In the genomic region with DNA sequence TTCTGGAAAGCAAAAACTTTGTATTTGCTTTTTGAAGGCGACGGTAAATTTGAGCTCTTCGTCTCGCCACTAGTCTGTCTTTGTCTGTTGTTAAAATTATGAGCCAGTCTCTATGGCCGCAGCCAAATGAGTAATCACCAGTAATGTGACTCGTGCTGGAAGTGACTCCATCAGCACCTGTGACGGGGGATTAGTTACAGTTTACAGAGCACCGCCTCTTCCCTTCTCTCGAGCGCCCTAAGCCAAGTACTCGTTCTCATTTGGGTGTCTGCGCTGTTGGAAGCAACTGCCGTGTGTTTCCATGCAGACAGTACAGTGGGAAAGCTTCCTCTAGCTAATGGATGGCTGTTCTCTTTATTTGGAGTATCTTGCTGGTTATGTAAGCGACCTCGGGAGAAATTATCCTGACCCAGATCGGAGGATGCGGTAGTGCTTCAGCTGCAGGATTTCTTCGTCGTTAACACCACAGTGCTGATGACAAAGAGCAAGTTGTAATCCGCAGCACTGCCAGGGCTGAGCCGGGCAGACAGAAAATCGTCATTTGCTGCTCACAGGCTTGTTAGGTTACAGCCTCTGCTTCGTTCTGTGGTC, we compare ENCODE assay signal across 1 mouse cellular context.
TF ChIP-seq lines count a peak whose summit lies in the region.

No protein-coding gene starts in this region.

TF ChIP-seq in CH12.LX, 34 proteins besides CTCF, POLR2A, EP300 and RAD21 (continued from another document):
- TF ChIP-seq TBP (conservative IDR thresholded peaks at IDR 0.05; ENCODE audit: low read depth, low read length) (peak; percentile 90), ZNF384 (IDR thresholded peaks at IDR 0.05; ENCODE audit: low read depth, low read length) (peak; percentile 5; the same call in 1 of the 2 replicates), SMC3 (IDR thresholded peaks at IDR 0.05; ENCODE audit: low read depth, low read length) (0 out of 2 replicates have a peak, but pooled peaks have one; percentile 5), MEF2A (IDR thresholded peaks at IDR 0.05; ENCODE audit: borderline replicate concordance, low read depth, low read length) (no peak; the same call in 1 of the 2 replicates), BHLHE40 (IDR thresholded peaks at IDR 0.05; ENCODE audit: low read depth, low read length) (peak; percentile 98), ELF1 (IDR thresholded peaks at IDR 0.05; ENCODE audit: low read depth, low read length) (no peak), MAZ (IDR thresholded peaks at IDR 0.05; ENCODE audit: low read depth, low read length) (no peak), MYC (IDR thresholded peaks at IDR 0.05; ENCODE audit: low read depth, low read length) (0 out of 2 replicates have a peak, but pooled peaks have one; percentile 26), UBTF (IDR thresholded peaks at IDR 0.05; ENCODE audit: low read depth, low read length) (0 out of 2 replicates have a peak, but pooled peaks have one; percentile 30), TCF12 (IDR thresholded peaks at IDR 0.05; ENCODE audit: low read depth, low read length) (peak; percentile 85), MXI1 (IDR thresholded peaks at IDR 0.05; ENCODE audit: low read depth, low read length) (peak; percentile 80; the same call in 1 of the 2 replicates), SIN3A (IDR thresholded peaks at IDR 0.05; ENCODE audit: low read length) (peak; percentile 52; the same call in 1 of the 2 replicates), PAX5 (IDR thresholded peaks at IDR 0.05; ENCODE audit: low read length) (no peak), JUND (conservative IDR thresholded peaks at IDR 0.05; ENCODE audit: low read depth, low read length) (peak; percentile 46), NELFE (IDR thresholded peaks at IDR 0.05; ENCODE audit: low read depth, low read length) (peak; percentile 65), ETS1 (conservative IDR thresholded peaks at IDR 0.05; ENCODE audit: low read depth, low read length) (peak; percentile 94), USF2 (conservative IDR thresholded peaks at IDR 0.05; ENCODE audit: low read depth, low read length) (no peak)
